Mouse (Mus musculus) limb, embryonic 10.5 days (tissue): ENCODE measurements around the gene Noct. TPM values are rescaled to one million over a fixed set of nuclear protein-coding genes. Genes with fewer than 3 reads are reported as not detected.

Experiments used
- DNase-seq: peaks from one replicate; pipeline ENCODE4 v3.0.0-alpha.2; 2017; ENCODE audit warnings: low spot score
- H3K27ac ChIP-seq: fragments of 300-500 bp; sonication (generic); 2 replicates; pipeline ENCODE4 v1.5.1; 2016; ENCODE audit warnings: mild to moderate bottlenecking
- H3K27me3 ChIP-seq: fragments of 300-500 bp; sonication (generic); 2 replicates; pipeline ENCODE4 v1.6.1; 2016; ENCODE audit warnings: low read depth, mild to moderate bottlenecking; ENCODE audit not compliant: poor library complexity, severe bottlenecking
- H3K36me3 ChIP-seq: fragments of 300-500 bp; sonication (generic); 2 replicates; pipeline ENCODE4 v1.6.1; 2016; ENCODE audit warnings: mild to moderate bottlenecking, moderate library complexity
- H3K4me1 ChIP-seq: fragments of 300-500 bp; sonication (generic); 2 replicates; pipeline ENCODE4 v1.6.1; 2016
- H3K4me3 ChIP-seq: fragments of 300-500 bp; sonication (generic); 2 replicates; pipeline ENCODE4 v1.5.1; 2016; ENCODE audit warnings: mild to moderate bottlenecking, moderate library complexity
- H3K9me3 ChIP-seq: fragments of 300-500 bp; sonication (generic); replicated peaks from 2 replicates; pipeline ENCODE4 v1.6.1; 2016; ENCODE audit warnings: mild to moderate bottlenecking
- WGBS: fragments of 180-500 bp; shearing (Covaris S2); methylation state at CpG from one replicate; pipeline ENCODE4 v1.1.7; 2016; 5-methylcytosine and 5-hydroxymethylcytosine counted together
- polyA plus RNA-seq: library from polyadenylated mRNA; unstranded; fragments of >200 nt; fragmentation: Nextera tagmentation; extraction: Ambion mirVana; gene quantifications from 2 replicates; pipeline ENCODE4 v1.2.1, GENCODE M21; 2016

Noct gene
- polyA plus RNA-seq, 1 experiment from 2014 or later: 11.0 TPM

DNA sequence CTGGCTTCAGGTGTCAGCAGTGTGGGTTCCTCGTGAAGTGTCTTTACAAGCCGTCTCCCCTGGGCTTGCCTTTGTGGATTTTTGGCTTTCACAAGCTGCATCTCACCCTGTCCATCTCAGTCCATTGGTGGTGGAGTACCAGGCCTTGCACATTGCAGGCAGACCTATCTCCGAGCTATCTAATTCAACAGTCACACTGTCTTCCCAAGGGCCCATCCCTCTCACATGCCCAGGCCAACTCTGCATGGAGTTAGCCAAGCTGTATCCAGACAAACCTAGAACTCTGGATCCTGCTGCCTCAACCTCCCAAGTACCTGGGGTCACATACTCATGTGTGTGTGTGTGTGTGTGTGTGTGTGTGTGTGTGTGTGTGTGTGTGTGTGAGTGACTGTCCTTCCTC is 15.3 kb downstream of the Noct start:
- no peak overlapping the region for H3K27ac ChIP-seq
- H3K9me3 ChIP-seq: no peaks in the 10 kb centered on the region
- no peaks in the 10 kb centered on the region for H3K27me3 ChIP-seq
- peaks cover 5% of the 10 kb centered on the region for H3K36me3 ChIP-seq
- H3K4me3 ChIP-seq: no peak overlapping the region
- WGBS: 98% methylated on average over 3 of the region's 3 CpGs
- H3K4me1 ChIP-seq: peaks cover 3% of the 10 kb centered on the region; the same call in 1 of the 2 replicates
- DNase-seq: no peak

DNA sequence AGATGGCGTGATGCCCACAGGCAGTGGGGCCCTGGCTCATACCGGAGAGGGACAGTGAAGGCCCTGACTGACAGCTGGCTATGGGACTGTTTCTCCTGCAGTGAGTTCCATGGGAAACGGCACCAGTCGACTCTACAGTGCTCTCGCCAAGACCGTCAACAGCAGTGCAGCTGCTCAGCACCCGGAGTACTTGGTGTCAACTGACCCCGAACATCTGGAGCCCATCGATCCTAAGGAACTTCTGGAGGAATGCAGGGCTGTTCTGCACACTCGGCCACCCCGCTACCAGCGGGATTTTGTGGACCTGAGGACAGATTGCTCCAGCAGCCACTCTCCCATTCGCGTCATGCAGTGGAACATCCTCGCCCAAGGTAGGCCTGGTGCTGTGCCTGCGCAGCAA is 23.5 kb downstream of the Noct start:
- 0 out of 2 replicates have a peak, but pooled peaks cover 6% of the 10 kb centered on the region for H3K4me1 ChIP-seq
- 79% methylated on average over 16 of the region's 16 CpGs for WGBS

DNA sequence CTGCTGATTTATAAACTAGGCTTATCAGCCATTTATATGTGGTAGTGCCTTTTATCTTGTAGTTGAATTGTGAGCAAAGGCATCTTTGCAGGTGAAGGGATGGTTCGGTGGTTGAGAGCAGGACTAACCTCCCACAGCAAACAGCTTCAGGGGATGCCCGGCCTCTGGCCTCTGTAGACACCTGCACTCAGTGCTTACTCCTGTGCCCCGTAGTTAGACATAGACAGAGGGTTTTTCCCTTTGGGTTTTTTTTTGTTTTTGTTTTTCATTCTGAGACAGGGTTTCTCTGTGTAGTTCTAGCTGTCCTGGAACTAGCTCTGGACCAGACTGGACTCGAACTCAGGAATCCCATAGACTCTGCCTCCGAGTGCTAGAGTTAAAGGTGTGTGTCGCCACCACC is 24.4 kb downstream of the Noct start:
- WGBS: 95% methylated on average over 6 of the region's 6 CpGs
- Histone ChIP-seq H3K9me3 (no peaks in the 10 kb centered on the region), H3K4me1 (0 out of 2 replicates have a peak, but pooled peaks cover 6% of the 10 kb centered on the region), H3K27ac (no peak overlapping the region), H3K4me3 (no peak overlapping the region), H3K36me3 (peaks cover 70% of the 10 kb centered on the region), H3K27me3 (no peaks in the 10 kb centered on the region)
- no peak for DNase-seq

More for the DNA sequence above, 23.5 kb downstream of the Noct start:
- Histone ChIP-seq H3K27me3 (no peaks in the 10 kb centered on the region), H3K9me3 (no peaks in the 10 kb centered on the region), H3K36me3 (peaks cover 61% of the 10 kb centered on the region), H3K4me3 (no peak overlapping the region), H3K27ac (peak overlapping the region; percentile 7; the same call in 1 of the 2 replicates)
- DNase-seq: no peak

DNA sequence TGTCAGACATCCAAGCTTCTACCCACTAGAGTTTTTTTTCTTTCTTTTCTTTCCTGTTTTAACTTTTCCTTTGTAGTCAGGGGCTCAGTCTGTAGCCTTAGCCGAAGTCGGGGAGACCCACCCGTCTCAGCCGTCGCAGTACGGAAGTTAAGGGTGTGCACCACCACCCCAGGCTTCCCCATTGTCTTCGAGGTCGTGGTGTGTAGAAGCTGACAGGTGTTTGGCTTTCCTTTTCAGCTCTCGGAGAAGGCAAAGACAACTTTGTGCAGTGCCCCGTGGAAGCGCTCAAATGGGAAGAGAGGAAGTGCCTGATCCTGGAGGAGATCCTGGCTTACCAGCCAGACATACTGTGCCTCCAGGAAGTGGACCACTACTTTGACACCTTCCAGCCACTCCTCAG is 25.2 kb downstream of the Noct start:
- H3K27ac ChIP-seq: no peak overlapping the region
- H3K4me3 ChIP-seq: no peak overlapping the region
- H3K4me1 ChIP-seq: 0 out of 2 replicates have a peak, but pooled peaks cover 6% of the 10 kb centered on the region
- 92% methylated on average over 11 of the region's 11 CpGs for WGBS
- peaks cover 78% of the 10 kb centered on the region for H3K36me3 ChIP-seq
- no peak for DNase-seq
- no peaks in the 10 kb centered on the region for H3K27me3 ChIP-seq
- no peaks in the 10 kb centered on the region for H3K9me3 ChIP-seq

DNA sequence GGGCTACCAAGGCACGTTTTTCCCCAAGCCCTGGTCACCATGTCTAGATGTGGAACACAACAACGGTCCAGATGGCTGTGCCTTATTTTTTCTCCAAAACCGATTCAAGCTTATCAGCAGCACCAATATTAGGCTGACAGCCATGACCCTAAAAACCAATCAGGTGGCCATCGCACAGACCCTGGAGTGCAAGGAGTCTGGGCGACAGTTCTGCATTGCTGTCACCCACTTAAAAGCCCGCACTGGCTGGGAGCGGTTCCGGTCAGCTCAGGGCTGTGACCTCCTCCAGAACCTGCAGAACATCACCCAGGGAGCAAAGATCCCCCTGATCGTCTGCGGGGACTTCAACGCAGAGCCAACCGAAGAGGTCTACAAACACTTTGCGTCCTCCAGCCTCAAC is 25.6 kb downstream of the Noct start:
- WGBS: 96% methylated on average over 13 of the region's 13 CpGs
- no peak overlapping the region for H3K27ac ChIP-seq
- H3K4me3 ChIP-seq: no peak overlapping the region
- peaks cover 83% of the 10 kb centered on the region for H3K36me3 ChIP-seq
- no peaks in the 10 kb centered on the region for H3K9me3 ChIP-seq
- no peak for DNase-seq
- no peaks in the 10 kb centered on the region for H3K27me3 ChIP-seq
- 0 out of 2 replicates have a peak, but pooled peaks cover 6% of the 10 kb centered on the region for H3K4me1 ChIP-seq

DNA sequence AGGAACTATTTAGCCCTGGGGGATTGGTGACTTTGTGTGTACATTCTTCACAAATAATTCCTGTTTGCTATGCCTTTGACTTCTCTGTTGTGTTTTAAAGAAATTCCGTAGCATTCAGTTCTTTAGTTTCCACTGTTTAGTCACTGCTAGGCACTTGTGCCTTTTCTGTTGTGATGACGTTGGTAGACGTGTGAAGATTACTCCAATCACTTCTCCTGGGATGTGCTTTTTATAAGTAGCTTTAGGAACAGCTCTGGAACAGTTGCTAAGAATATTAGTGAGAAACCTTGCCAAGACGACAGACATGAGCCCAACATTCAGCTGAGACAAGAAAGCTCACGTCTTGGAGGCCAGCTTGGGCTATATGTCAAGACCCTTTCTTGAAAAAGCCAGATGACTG is 26.8 kb downstream of the Noct start:
- H3K27me3 ChIP-seq: no peaks in the 10 kb centered on the region
- peaks cover 88% of the 10 kb centered on the region for H3K36me3 ChIP-seq
- DNase-seq: no peak
- no peaks in the 10 kb centered on the region for H3K9me3 ChIP-seq
- no peak overlapping the region for H3K27ac ChIP-seq
- 88% methylated on average over 5 of the region's 5 CpGs for WGBS
- H3K4me1 ChIP-seq: 0 out of 2 replicates have a peak, but pooled peaks cover 6% of the 10 kb centered on the region
- H3K4me3 ChIP-seq: no peak overlapping the region

DNA sequence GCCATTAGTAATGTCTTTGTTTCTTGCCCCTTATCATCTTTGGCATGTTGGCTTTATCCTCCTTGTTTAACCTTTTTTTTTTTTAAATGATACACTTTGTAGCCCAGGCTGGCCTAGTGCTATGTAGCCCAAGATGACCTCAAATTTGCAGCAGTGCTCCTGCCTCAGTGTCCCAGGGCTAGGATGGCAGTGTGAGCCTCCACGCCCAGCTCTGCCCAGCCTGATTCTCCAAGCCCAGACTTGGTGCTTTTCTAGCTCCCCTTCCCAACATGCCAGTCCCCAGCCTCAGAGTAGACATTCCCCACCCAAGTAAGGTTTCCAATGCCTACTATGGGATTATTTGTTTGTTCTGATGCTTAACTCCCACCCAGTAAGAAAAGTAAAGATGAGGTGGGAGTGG is 28.0 kb downstream of the Noct start:
- no peak overlapping the region for H3K27ac ChIP-seq
- WGBS: 100% methylated on average over 1 of the region's 1 CpGs
- H3K36me3 ChIP-seq: peaks cover 98% of the 10 kb centered on the region
- H3K4me3 ChIP-seq: no peak overlapping the region
- H3K27me3 ChIP-seq: no peaks in the 10 kb centered on the region
- DNase-seq: no peak
- H3K4me1 ChIP-seq: 0 out of 2 replicates have a peak, but pooled peaks cover 6% of the 10 kb centered on the region
- no peaks in the 10 kb centered on the region for H3K9me3 ChIP-seq

DNA sequence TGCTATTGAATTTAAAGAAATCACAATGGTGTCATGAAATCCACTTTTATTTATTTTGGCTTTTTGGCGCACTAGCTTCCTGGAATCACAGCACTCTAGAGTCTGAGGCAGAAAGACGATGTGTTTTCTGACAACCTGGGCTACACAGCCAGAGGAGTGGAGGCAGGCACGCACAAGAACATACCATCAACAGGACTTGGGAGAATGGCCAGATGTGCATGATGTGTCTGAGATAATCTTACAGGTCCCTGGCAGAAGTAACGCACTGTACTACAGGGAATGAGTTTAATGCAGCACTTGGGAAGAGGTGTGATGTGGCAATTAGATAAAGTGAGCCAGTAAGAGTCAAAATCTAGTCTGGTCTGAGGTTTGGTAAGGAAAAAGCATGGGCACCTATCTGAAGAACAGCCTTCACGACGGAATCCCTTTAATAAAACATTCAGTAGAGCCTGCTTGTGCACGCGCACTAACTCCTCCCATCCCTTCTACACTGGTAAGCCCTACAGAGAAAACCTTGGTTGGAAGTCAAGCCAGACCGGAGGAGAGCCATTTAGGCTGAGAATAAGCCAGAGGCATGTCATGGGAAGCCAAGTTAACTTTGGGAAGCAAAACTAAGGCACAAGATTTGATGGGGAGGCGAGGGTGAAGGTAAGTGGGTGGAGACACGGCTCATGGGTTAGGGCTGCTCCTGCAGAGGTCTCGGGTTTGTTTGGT is 28.6 kb downstream of the Noct start:
- 92% methylated on average over 12 of the region's 12 CpGs for WGBS
- no peaks in the 10 kb centered on the region for H3K27me3 ChIP-seq
- no peak for DNase-seq
- no peaks in the 10 kb centered on the region for H3K9me3 ChIP-seq
- H3K4me3 ChIP-seq: no peak overlapping the region
- H3K36me3 ChIP-seq: peaks cover 98% of the 10 kb centered on the region
- 0 out of 2 replicates have a peak, but pooled peaks cover 2% of the 10 kb centered on the region for H3K4me1 ChIP-seq
- no peak overlapping the region for H3K27ac ChIP-seq

DNA sequence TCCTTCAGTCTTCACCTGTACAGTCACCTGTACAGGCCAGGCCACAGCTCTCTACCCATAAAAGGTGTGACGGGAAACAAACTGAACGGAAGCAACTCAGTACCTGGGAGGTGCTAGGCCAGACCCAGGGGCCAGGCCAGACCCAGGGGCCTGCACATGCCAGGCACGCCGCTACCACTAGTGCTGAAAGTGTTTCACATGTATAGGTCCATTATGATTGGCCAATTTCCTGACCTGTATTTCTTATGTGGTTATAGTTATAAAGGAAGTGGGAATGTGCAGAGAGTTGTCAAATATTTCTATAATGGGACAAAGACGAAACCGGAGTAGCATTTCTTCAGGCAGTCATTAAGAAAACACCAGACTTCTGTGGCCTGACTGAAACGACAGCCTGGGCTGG is 30.5 kb downstream of the Noct start:
- peaks cover 99% of the 10 kb centered on the region for H3K36me3 ChIP-seq
- H3K27ac ChIP-seq: no peak overlapping the region
- H3K4me1 ChIP-seq: no peaks in the 10 kb centered on the region
- 93% methylated on average over 7 of the region's 7 CpGs for WGBS
- no peaks in the 10 kb centered on the region for H3K27me3 ChIP-seq
- DNase-seq: no peak
- H3K4me3 ChIP-seq: no peak overlapping the region
- no peaks in the 10 kb centered on the region for H3K9me3 ChIP-seq

DNA sequence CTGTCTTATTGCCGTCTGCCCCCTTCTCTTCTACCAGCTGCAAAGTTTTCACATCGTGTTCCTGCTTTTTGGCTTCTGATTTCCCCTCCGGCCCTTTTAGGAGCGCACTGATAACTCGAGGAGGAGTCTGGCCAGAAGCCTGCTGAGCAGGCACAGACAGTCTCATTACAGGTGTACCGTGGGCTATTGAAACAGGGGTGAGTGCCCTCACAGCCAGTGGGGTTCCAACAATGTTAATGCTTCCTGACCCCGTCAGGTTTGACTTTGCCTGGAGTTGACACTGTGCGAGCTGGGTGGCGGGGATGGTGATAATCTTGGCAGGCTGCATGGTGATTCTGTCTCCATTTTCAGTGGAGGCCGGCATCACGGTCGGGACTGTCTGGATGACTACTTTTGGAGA is 32.2 kb downstream of the Noct start:
- Histone ChIP-seq H3K27me3 (no peaks in the 10 kb centered on the region), H3K4me1 (no peaks in the 10 kb centered on the region), H3K4me3 (no peak overlapping the region), H3K9me3 (no peaks in the 10 kb centered on the region), H3K27ac (no peak overlapping the region), H3K36me3 (peaks cover 99% of the 10 kb centered on the region)
- WGBS: 93% methylated on average over 12 of the region's 12 CpGs
- DNase-seq: peak; percentile 27

DNA sequence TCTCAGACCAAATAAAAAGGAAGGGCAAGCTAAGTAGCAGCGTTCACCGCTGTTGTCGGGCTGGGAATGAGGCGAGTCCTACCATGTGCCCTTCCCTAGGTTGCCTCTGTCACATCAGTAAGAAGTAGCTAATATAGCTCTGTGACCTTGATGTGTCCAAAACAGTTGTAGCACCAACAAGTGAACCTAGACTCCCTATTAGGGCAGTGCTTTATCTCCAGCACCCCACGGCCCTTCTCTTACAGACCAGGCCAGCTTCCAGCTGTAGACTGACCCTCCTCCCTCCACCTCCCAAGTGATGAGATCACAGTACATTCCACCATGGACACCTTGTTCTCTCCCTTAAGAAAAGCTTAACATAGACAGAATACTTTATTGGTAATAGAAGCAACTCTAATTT is 33.8 kb downstream of the Noct start:
- Histone ChIP-seq H3K27ac (no peak overlapping the region), H3K36me3 (peaks cover 99% of the 10 kb centered on the region), H3K9me3 (no peaks in the 10 kb centered on the region), H3K4me1 (no peaks in the 10 kb centered on the region), H3K4me3 (no peak overlapping the region), H3K27me3 (no peaks in the 10 kb centered on the region)
- 96% methylated on average over 5 of the region's 5 CpGs for WGBS
- peak; percentile 4 for DNase-seq

DNA sequence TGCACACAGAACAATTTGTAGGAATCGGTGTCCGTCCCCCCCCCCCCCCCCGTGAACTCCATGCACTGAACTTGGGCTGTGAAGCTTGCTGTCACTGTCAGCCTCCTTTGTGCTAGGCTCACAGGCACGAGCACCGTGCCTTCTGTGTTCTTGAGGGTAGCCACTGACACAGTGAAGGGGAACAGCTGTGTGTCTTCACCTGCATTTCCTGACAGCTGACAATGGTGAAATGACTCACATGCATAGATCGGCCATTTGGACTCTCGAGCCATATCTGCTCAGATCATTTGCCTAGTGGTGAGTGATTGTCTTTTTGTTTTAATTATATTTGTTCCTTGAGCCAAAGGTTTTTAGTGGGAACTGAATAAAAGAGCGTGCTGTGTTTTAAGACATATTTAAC is 38.7 kb downstream of the Noct start:
- H3K27me3 ChIP-seq: no peaks in the 10 kb centered on the region
- WGBS: 90% methylated on average over 8 of the region's 8 CpGs
- no peak for DNase-seq
- H3K4me1 ChIP-seq: no peaks in the 10 kb centered on the region
- H3K27ac ChIP-seq: no peak overlapping the region
- no peaks in the 10 kb centered on the region for H3K9me3 ChIP-seq
- peaks cover 87% of the 10 kb centered on the region for H3K36me3 ChIP-seq
- H3K4me3 ChIP-seq: no peak overlapping the region

DNA sequence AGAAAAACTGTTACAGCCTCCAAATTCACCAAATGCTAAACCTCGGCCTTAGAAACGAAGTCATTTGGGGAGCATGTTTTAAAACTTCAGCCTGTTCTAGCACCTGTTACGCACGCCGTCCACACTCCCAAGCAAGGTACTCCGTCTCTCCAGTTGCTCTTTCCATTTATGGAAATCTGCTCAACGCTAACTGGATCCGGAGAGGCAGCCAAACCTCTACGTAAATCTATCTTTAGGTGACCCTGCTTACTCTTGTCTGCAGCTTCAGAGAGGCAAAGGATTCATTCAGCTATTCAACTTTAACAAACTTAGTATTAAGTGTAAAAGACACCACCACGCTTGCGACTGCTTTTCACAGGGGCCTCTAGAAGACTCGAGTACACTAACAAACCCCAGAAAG is 44.2 kb downstream of the Noct start:
- no peak overlapping the region for H3K4me3 ChIP-seq
- 90% methylated on average over 12 of the region's 12 CpGs for WGBS
- no peak overlapping the region for H3K27ac ChIP-seq

More for the DNA sequence above, 44.2 kb downstream of the Noct start:
- no peaks in the 10 kb centered on the region for H3K27me3 ChIP-seq
- no peaks in the 10 kb centered on the region for H3K4me1 ChIP-seq
- peaks cover 36% of the 10 kb centered on the region for H3K36me3 ChIP-seq
- H3K9me3 ChIP-seq: no peaks in the 10 kb centered on the region
- DNase-seq: peak; percentile 22
